Mouse (Mus musculus) embryonic facial prominence, embryonic 14.5 days (tissue): ENCODE measurements around the gene Mdm2. TPM values are rescaled to one million over a fixed set of nuclear protein-coding genes. Genes with fewer than 3 reads are reported as not detected.

ENCODE experiments used
- ATAC-seq: fragments of 200-750 bp; cut with Nextera tagmentation; 2 replicates; pipeline ENCODE4 v1.8.0; 2017; ENCODE audit warnings: low read depth, moderate number of reproducible peaks, moderate TSS enrichment
- DNase-seq: peaks from one replicate; pipeline ENCODE4 v3.0.0-alpha.2; 2015; ENCODE audit warnings: low spot score
- H3K27ac ChIP-seq: fragments of 300-500 bp; sonication (generic); replicated peaks from 2 replicates; pipeline ENCODE4 v1.5.1; 2014; ENCODE audit warnings: low read depth, mild to moderate bottlenecking, low read length, moderate library complexity
- H3K27me3 ChIP-seq: fragments of 300-500 bp; sonication (generic); replicated peaks from 2 replicates; pipeline ENCODE4 v1.6.1; 2014; ENCODE audit warnings: low read length; ENCODE audit not compliant: control insufficient read depth, insufficient read depth
- H3K36me3 ChIP-seq: fragments of 300-500 bp; sonication (generic); 2 replicates; pipeline ENCODE4 v1.6.1; 2014; ENCODE audit warnings: low read length, mixed read lengths; ENCODE audit not compliant: control insufficient read depth, insufficient read depth
- H3K4me1 ChIP-seq: fragments of 300-500 bp; sonication (generic); 2 replicates; pipeline ENCODE4 v1.6.1; 2014; ENCODE audit warnings: antibody characterized with exemption, low read length; ENCODE audit not compliant: control insufficient read depth, insufficient read depth
- H3K4me2 ChIP-seq: fragments of 300-500 bp; sonication (generic); 2 replicates; pipeline ENCODE4 v1.6.1; 2014; ENCODE audit warnings: low read depth, mild to moderate bottlenecking, low read length, moderate library complexity, mixed read lengths
- H3K4me3 ChIP-seq: fragments of 300-500 bp; sonication (generic); 2 replicates; pipeline ENCODE4 v1.5.1; 2014; ENCODE audit warnings: low read depth, mild to moderate bottlenecking, low read length
- H3K9ac ChIP-seq: fragments of 300-500 bp; sonication (generic); 2 replicates; pipeline ENCODE4 v1.6.1; 2014; ENCODE audit warnings: low read depth, mild to moderate bottlenecking, low read length, moderate library complexity, mixed read lengths
- H3K9me3 ChIP-seq: fragments of 300-500 bp; sonication (generic); 2 replicates; pipeline ENCODE4 v1.6.1; 2016; ENCODE audit warnings: low read length; ENCODE audit not compliant: control insufficient read depth
- WGBS: fragments of 180-500 bp; shearing (Covaris S2); extraction: QIAGEN DNeasy Blood & Tissue Kit; methylation state at CpG from one replicate; pipeline ENCODE4 v1.1.7; 2014; 5-methylcytosine and 5-hydroxymethylcytosine counted together
- polyA plus RNA-seq: library from polyadenylated mRNA; unstranded; fragments of >200 nt; fragmentation: Nextera tagmentation; extraction: Ambion mirVana; gene quantifications from 2 replicates; pipeline ENCODE4 v1.2.1, GENCODE M21; 2014

Gene Mdm2
- polyA plus RNA-seq, 1 experiment from 2014 or later, result 34.1 TPM

DNA sequence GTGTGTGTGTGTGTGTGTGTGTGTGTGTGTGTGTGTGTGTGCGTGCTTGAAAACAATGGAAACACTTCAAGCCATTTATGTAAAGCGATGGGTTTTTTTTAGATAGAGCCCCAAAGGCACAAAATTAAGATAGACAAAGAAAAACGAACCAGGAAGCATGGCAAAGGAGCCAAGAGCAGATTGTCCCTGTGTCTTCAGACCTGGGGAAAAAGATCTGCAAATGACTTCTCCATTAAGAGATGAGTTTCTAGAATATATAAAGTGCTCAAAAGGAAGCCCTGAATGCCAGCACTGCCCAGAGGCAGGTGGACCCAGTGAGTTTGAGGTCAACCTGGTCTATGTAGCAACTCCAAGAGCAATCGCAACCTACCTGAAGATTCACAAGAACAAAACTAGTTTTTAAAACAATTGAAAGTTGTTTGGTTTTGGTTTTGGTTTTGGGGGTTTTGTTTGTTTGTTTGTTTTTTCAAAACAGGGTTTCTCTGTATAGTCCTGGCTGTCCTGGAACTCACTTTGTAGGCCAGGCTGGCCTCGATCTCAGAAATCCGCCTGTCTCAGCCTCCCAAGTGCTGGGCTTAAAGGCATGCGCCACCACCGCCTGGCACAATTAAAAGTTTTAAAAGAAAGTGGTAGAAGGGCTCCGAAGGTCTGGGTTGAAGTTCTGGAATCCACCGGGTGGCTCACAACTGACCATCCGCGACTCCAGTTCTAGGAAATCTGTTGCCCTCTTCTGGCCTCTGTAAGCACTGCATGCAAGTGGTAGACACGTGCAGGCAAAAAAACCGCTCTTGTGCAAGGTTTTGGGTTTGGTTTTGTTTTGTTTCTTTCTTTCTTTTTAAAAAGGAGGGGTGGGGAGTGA is 28.3 kb downstream of the Mdm2 start:
- no peak overlapping the region for H3K4me2 ChIP-seq
- H3K4me1 ChIP-seq, result no peaks in the 10 kb centered on the region
- no peak for ATAC-seq
- no peaks in the 10 kb centered on the region for H3K36me3 ChIP-seq
- peak; percentile 8 for DNase-seq
- no peak overlapping the region for H3K9ac ChIP-seq
- no peak overlapping the region for H3K4me3 ChIP-seq
- 72% methylated on average over 14 of the region's 14 CpGs for WGBS
- H3K27me3 ChIP-seq, result no peaks in the 10 kb centered on the region
- H3K27ac ChIP-seq, result no peak overlapping the region
- H3K9me3 ChIP-seq, result no peaks in the 10 kb centered on the region

DNA sequence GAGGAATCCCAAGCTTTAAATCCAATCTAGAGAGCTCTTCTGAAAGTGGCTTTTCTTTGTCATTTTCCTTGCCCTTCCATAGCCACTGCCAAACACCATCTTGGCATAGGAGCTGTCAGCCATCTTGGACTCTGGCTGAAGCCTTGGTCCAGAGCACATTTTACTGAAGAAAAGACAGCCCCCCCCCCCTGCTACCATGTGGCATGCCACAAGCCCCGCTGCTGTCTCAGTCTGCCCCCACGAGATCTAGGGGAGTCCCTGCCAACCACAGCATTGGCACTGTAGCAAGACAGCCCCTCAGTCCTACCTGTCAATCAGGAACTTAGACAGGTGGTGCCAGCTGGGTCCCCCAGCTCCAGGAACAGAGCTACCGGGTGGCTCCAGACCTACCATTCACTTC is 29.0 kb downstream of the Mdm2 start:
- no peaks in the 10 kb centered on the region for H3K9me3 ChIP-seq
- no peak overlapping the region for H3K4me2 ChIP-seq
- no peaks in the 10 kb centered on the region for H3K27me3 ChIP-seq
- H3K9ac ChIP-seq, result no peak overlapping the region
- no peaks in the 10 kb centered on the region for H3K4me1 ChIP-seq
- no peak overlapping the region for H3K4me3 ChIP-seq
- ATAC-seq, result no peak
- WGBS, result 83% methylated on average over 3 of the region's 3 CpGs
- no peaks in the 10 kb centered on the region for H3K36me3 ChIP-seq
- H3K27ac ChIP-seq, result no peak overlapping the region
- DNase-seq, result no peak

DNA sequence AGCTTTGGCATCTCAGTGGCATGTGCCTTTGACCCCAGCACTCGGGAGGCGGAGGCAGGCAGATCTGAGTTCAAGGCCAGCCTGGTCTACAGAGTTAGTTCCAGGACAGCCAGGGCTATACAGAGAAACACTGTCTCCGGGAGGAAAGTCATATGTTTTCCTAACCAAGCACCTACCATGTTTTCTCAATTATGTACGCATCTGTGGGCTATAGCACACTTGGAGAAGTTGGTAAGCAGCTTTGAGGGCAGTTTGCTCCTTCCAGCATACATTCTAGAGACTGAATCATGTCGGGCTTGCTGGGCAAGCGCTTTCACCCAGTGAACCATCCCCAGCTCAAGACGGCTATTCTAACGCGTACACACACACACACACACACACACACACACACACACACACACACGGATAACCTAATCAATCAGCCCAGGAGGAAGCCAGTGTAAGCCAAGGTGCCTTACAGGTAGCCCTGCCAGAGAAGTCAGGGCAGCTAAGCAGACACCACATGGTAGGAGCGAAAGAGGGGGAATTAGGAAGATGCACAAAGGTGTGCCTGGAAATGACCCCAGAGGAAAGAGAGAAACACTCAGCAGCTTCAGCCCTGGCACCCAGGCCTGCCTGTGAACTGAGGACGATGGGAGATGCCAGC is 29.6 kb downstream of the Mdm2 start:
- no peak for ATAC-seq
- Histone ChIP-seq H3K4me1 (no peaks in the 10 kb centered on the region), H3K27ac (no peak overlapping the region), H3K9ac (no peak overlapping the region; the same call in 1 of the 2 replicates), H3K36me3 (no peaks in the 10 kb centered on the region), H3K4me2 (no peak overlapping the region), H3K9me3 (no peaks in the 10 kb centered on the region), H3K4me3 (no peak overlapping the region), H3K27me3 (no peaks in the 10 kb centered on the region)
- WGBS, result 78% methylated on average over 12 of the region's 12 CpGs
- no peak for DNase-seq

DNA sequence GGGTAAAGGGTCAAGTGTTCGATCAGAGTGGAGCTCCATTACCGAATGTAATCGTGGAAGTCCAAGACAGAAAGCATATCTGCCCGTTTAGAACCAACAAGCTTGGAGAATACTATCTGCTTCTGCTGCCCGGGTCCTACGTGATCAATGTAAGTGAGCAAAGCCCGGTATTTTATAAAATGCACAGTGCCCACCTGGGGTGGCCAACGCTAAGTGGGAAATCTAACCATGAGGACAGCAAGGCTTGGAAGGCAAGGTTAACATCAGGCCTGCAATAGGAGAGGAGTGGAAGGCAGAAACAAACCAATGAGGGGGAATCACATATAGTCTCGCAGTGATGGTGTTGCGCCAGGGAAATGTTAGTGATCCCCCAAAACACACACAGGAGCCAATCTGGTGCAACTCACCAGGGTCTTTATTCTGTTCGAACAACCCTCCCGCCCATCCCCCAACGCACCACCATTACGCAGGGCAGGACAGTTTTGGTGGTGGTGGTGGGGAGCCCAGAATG is 30.5 kb downstream of the Mdm2 start:
- Histone ChIP-seq H3K36me3 (no peaks in the 10 kb centered on the region), H3K4me3 (no peak overlapping the region), H3K4me2 (no peak overlapping the region), H3K4me1 (no peaks in the 10 kb centered on the region), H3K27ac (no peak overlapping the region), H3K9ac (no peak overlapping the region), H3K27me3 (no peaks in the 10 kb centered on the region), H3K9me3 (no peaks in the 10 kb centered on the region)
- WGBS, result 92% methylated on average over 14 of the region's 14 CpGs
- no peak for ATAC-seq
- no peak for DNase-seq

DNA sequence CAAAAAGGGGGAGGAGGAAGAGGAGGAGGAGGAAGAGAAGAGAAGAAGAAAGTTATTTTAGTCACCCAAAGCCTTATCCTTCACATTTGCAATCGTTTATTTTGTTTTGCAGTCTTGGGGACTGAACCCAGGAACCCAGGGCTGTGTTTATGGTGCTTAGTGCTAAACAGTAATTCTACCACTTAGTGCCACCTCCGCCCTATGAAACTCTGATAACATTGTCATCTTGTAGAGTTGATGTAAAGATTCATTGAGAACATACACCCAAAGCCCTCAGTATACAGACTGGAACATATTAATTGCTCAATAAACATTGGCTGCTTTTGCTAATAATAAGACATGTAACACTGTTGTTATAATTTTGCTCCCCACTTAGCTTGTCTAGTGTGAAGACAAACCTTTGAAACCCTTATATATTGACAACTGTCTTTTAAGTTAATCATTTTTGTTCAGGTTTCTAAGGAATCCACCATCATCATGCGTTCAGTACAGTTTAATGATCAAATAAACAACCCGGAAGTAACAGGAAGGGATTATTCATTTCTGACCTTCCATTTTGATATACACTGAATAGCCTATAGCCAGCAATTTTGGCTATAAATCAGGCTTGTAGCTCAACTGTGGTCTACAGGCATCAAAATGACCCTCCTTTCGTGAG is 31.4 kb downstream of the Mdm2 start:
- Histone ChIP-seq H3K4me2 (no peak overlapping the region), H3K27ac (no peak overlapping the region), H3K4me1 (no peaks in the 10 kb centered on the region), H3K9me3 (no peaks in the 10 kb centered on the region), H3K27me3 (no peaks in the 10 kb centered on the region), H3K36me3 (no peaks in the 10 kb centered on the region), H3K9ac (no peak overlapping the region), H3K4me3 (no peak overlapping the region)
- no peak for ATAC-seq
- no peak for DNase-seq
- 88% methylated on average over 5 of the region's 5 CpGs for WGBS

DNA sequence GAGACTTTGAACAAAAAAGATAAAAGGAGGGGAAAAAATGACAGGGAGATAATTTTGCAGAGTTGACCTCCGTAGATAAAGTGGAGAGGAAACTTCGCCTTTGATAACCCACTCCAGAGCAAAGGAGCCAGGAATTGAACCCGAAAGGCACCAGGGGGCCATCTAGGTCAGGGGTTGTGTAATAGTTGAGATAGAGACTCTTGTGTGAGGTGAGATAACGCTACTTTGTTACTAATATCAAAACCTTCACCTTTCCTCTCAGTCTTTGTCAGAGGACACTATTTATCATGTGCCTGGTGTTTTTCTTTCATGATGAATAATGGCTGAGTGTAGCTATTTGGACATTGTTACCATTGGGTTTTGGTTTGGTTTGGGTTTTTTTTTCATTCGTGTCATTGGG is 32.2 kb downstream of the Mdm2 start:
- Histone ChIP-seq H3K27me3 (no peaks in the 10 kb centered on the region), H3K9ac (no peak overlapping the region), H3K27ac (no peak overlapping the region), H3K9me3 (no peaks in the 10 kb centered on the region), H3K4me2 (no peak overlapping the region), H3K4me3 (no peak overlapping the region), H3K36me3 (no peaks in the 10 kb centered on the region), H3K4me1 (no peaks in the 10 kb centered on the region)
- DNase-seq (no peak), ATAC-seq (no peak)
- WGBS, result 75% methylated on average over 5 of the region's 5 CpGs

DNA sequence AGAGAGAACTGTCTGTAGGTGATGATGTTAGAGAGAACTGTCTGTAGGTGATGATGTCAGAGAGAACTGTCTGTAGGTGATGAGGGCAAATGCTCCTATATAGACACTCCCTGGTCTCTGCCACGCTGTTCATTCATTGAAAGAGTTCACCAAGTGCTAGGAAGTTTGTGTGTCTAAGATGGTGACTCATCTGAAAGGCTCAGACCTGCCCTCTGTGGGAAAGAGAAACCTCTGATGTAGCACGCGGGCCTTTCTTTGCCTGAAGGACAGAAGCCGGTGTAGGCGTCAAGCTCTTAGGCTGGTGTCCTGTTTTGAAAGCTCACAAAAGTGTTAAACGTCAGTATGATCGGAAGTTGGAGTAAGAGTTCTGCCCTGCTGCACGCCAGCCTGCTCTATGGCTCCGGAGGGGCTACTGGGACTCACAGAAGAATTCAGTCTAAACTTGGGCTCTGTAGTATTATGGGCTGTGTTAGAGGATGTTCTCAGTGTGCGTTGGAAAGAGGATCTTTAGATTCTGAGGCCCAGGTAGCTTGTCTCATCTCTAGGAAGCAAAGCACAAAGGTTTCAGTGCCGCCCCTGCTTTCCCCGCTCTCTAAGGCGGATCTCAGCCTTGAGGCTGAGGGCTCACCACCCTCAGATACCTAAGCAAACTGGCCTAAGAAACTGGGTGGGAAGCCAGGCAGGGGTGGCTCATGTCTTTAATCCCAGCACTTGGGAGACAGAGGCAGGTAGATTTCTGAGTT is 32.9 kb downstream of the Mdm2 start:
- Histone ChIP-seq H3K36me3 (no peaks in the 10 kb centered on the region), H3K4me3 (no peak overlapping the region), H3K9me3 (no peaks in the 10 kb centered on the region), H3K4me1 (no peaks in the 10 kb centered on the region), H3K4me2 (no peak overlapping the region), H3K27me3 (no peaks in the 10 kb centered on the region), H3K9ac (no peak overlapping the region), H3K27ac (no peak overlapping the region)
- ATAC-seq (no peak), DNase-seq (no peak)
- 78% methylated on average over 13 of the region's 13 CpGs for WGBS

DNA sequence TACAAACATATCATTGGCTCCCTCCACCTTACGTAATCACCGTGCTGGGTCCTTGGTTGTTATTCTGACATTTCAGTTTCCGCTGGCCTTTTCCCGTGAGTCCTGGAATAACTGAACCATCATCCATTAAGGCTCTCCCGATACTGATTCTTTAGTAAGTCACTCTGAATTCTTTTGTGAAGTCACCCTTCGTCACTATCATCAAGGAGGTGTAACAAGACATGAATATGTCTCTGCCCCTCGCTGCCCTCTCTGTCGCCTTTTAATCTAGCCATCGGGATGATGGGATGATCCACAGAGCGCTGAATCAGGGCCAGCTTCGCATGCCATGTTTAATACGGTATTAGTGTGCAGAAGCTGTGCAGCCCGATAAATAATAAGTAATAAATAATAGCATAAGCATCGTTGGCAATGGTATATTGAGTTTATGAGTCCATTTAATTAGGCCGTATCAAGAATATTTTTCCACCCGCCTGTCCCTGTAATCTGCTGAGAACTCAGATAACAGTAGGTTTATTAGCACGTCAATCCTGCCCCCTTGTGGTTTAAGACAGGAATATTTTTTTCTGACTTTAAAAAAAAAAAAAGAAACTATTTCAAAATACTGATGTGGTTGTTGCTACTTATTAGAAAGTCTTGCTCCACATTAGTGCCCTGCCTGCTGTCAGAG is 33.8 kb downstream of the Mdm2 start:
- WGBS, result 29% methylated on average over 17 of the region's 17 CpGs
- peak overlapping the region; percentile 22 for H3K4me3 ChIP-seq
- no peaks in the 10 kb centered on the region for H3K9me3 ChIP-seq
- H3K36me3 ChIP-seq, result no peaks in the 10 kb centered on the region
- no peaks in the 10 kb centered on the region for H3K4me1 ChIP-seq
- H3K4me2 ChIP-seq, result peak overlapping the region; percentile 49
- peak; percentile 85 for DNase-seq
- no peak overlapping the region for H3K9ac ChIP-seq
- H3K27me3 ChIP-seq, result no peaks in the 10 kb centered on the region
- ATAC-seq, result no peak
- no peak overlapping the region for H3K27ac ChIP-seq
